Mouse (Mus musculus): ENCODE results near the gene Ankrd45.
"Not testable (repeated sequence)": the region's sequence is repeated elsewhere in the genome, so short reads cannot be mapped to it uniquely, and the experiment has no call there.

The Ankrd45 gene

DNA sequence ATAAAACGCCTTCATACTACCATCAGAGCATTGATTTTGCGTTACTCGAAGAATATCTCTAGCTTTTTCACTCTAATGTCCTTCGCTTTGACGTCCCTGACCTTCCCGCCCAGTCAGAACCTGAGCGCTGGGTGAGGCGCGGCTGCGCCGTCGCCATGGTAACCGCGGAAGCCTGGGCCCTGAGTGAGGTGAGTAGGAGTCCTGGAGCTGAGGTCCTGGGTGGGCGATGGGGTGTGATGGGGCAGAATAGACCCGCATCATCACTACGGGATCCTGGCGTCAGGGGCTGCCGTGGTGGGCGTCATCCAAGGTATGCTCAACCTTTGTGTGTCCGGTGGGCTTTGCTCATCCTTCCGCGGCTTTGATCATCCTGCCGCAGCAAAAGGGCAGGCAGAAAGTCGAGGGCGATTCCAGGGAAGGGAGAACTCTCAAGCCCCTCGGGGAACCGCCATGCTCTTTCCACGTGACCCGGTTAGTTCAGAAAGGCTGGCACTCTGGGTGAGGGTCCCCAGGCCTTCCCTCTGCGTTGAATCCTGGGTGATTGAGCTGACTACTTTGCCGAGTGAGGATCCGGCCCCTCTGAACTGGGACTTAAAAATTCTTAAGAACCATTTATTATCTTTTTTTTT lies at the start of gene Ankrd45:
Ankrd45 (plus strand) TSS at position 161 of the 629 bp plus-strand sequence.
- DNase-seq (ENCODE audit: low spot score) = peak; percentile 88

GRCm38 (mm10) chr1:161099721-161100405 lies 42.6 kb upstream of the Ankrd45 start:
- no peak for DNase-seq (ENCODE audit: low spot score)

DNA sequence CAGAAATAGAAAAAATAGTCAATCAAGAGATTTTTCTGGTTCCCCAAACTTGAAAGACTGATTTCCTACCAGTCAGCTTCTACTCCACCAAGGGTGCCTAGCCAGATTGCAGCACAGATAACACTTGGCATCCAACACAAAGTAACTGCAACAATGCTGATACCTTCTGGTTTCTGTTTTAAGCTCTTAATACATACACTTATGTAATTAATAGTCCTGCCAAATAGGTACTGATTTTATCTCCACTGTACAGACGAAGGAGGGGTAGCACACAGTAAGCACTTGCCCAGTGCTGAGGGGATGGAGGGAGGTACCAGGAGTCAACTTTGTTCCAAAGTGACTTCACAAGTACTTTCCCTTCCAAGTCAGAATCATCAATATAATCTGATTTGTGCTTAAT lies 38.6 kb upstream of the Ankrd45 start:
- DNase-seq (ENCODE audit: low spot score) = no peak

GRCm38 (mm10) chr1:161109216-161109615 lies 33.3 kb upstream of the Ankrd45 start:
- DNase-seq (ENCODE audit: low spot score) = no peak

- DNase-seq (ENCODE audit: low spot score) = no peak
These were observed 27.9 kb upstream of the Ankrd45 start for GRCm38 (mm10) chr1:161114591-161114990.

- DNase-seq (ENCODE audit: low spot score) = no peak
These were observed 19.7 kb upstream of the Ankrd45 start for GRCm38 (mm10) chr1:161122661-161123418.

DNA sequence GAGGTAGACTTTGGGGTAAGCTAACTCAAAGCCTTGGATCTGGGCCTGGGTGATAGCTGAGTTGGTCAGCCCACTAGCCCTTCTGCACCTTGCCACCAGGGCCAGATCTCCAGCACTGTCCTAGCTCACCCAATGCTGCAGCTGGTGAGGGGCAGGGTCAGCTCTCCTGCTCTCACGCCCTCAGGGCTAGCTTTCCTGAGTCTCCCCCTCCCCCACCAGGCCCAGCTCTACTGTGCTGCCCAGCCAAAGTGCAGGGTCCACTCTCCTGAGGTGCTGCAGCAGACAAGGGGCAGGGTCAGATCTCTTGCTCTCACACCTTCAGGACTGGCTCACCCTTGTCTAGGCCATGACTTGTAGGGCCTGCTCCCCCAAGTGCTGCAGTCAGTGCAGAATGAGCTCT lies 16.0 kb upstream of the Ankrd45 start:
- no peak for DNase-seq (ENCODE audit: low spot score)

DNA sequence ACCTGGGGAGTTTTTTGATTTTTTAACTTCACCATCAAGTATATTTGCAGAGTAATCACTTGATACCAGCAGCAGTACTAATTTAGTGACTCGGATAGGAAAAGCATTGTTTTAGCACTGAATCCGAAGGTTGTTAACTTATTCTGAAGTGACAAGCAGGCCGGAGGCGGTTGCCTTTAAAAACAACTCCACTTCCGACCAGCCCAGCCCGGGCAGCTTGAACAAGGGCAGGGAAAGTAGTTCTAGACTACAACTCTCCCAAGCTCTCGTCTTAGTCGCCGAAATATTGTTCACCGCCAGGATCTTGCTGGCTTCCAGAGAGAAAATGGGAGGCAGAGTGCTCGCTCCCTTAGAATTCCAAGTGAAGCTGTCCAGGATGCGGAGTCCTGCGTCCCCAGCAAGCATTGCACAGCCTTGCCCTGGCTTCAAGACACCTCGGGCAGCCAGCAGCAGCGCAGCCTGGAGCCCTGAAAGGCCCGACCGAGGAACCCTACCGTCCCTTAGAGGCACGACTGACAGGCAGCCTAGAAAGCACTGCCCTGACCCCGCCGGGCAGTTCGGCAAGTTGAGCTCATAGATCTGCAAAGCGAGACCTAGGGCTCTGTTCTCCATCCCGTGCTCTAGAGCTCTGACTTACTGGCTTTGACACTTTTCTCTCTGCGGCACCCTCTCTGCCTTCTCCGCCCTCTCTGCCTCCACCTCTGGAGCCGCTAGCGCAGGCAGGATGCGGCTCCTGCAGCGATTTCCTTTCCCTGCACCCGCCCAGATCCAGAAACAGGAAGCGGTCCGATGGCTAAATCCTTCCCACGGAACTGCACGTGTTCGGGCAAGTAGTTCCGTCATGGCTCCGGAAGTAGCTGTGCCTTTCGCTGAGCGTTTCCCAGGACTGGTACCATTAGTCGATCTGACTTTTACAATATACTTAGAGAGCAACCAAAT lies 11.5 kb upstream of the Ankrd45 start, which contains the start of gene Klhl20:
Klhl20 (minus strand) TSS at position 786 of the 939 bp plus-strand sequence.
- DNase-seq (ENCODE audit: low spot score) = peak; percentile 91

DNA sequence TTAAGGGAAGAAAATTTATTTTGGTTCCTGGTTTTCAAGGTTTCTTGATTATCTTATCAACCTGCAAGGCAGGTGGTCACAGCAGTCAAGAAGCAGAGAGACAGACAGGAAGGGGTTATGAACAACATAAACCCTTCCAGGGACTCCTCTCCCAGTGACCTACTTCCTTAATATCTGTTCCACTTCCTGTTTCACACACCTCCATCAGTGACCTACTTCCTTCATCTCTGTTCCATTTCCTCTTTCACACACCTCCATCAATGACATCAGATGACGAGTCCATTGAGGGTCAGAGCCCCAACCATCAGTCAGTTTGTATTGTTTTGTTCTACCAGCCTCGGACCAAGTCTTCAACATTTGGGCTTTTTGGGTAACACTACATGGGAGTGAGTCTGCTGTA lies 3.0 kb upstream of the Ankrd45 start:
- DNase-seq (ENCODE audit: low spot score) = no peak

DNA sequence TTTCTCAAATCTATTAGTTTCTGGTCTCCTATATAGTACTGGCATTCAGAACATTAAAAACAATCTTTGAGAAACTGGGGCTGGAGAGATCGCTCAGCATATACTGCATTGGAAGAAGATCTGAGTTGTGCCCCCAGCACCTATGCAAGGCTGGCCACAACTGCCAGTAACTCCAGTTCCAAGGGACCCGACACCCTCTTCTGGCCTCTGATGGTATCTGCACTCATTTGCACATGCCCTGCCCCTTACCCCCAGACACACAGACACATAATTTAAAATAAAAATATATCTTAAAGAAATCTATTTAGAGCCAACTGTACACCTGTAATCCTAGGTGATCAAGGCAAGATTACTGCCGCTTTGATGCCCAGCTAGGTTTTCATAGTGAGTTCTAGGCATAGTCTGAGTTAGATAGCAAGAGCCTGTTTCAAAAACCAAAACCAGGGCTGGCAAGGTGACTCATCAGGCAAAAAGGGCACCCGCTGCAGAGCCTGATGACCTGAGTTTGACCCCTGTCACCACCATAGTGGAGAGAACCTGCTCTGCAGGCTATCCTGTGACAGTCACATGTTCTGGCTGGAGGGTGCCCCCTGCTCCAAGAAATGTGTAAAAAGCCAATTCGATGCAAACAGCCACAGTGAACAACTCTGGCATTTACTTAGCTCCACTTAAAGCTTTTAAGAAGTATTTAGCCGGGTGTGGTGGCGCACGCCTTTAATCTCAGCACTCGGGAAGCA lies 2.3 kb upstream of the Ankrd45 start:
- DNase-seq (ENCODE audit: low spot score) = no peak

- DNase-seq (ENCODE audit: low spot score) = no peak
These were observed 725 bp downstream of the Ankrd45 start for GRCm38 (mm10) chr1:161143216-161143615.

DNA sequence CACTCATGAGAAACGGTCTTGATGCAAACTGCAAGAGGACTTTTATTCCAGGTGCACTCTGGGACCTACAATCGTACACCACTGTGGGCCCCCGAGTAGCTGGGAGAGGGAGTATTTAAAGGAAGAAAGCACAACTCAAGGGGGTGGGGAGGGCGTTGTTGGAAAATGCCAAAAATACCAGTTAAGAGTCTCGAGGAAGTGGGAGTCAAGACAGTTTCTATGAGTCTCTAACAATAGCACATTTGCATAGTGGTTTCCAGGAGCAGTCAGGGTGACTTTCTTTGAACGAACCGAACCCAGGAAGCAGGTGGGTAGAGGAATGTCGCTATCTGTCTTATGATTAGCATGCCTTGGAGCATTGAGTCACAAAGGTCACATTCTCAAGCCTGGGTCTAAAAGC lies 3.1 kb downstream of the Ankrd45 start:
- DNase-seq (ENCODE audit: low spot score) = not testable (repeated sequence)

DNA sequence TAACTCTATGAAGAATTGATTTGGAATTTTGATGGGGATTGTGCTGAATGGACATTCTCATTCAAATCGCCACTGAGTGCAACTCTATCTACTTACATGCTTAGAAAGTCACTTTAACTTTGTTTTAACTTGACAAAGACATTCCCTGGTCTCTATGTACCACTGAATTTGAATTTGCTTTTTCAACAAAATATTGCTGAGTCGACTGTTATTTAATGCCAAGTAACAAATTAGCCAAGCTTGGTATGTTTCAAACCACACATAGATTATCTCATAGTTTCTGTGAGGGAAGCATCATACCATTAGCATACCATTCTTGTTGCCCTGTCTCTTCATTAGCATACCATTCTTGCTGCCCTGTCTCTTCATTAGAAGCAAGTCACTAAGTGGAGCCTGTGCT lies 5.4 kb downstream of the Ankrd45 start:
- DNase-seq (ENCODE audit: low spot score) = no peak

GRCm38 (mm10) chr1:161151098-161151497 lies 8.6 kb downstream of the Ankrd45 start:
- DNase-seq (ENCODE audit: low spot score) = no peak

GRCm38 (mm10) chr1:161156546-161156945 lies 14.1 kb downstream of the Ankrd45 start:
- DNase-seq (ENCODE audit: low spot score) = no peak

- no peak for DNase-seq (ENCODE audit: low spot score)
These were observed 16.7 kb downstream of the Ankrd45 start, which contains the start of gene Tex50 for GRCm38 (mm10) chr1:161159214-161159613. Gene Tex50, minus strand, starts transcription at chr1:161159314.

DNA sequence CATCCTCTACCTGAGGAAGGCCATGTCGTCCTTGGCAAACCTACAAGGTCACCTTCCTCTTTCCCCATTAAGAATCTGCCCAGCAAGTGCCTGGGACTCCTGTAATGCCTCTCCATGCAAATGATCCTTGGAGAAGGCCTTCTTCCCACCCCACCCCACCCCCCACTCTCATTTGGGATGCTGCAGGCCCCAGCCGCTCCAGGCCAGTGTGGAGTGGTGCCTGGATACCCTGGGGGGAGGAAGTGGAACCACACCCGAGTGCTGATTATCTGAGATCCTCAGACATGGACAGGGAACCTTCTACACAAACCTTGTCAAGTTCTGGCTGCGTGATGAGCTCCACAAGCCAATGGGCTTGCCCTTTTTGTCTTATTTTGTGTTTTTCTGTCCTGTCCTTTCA lies 17.8 kb downstream of the Ankrd45 start:
- no peak for DNase-seq (ENCODE audit: low spot score)

DNA sequence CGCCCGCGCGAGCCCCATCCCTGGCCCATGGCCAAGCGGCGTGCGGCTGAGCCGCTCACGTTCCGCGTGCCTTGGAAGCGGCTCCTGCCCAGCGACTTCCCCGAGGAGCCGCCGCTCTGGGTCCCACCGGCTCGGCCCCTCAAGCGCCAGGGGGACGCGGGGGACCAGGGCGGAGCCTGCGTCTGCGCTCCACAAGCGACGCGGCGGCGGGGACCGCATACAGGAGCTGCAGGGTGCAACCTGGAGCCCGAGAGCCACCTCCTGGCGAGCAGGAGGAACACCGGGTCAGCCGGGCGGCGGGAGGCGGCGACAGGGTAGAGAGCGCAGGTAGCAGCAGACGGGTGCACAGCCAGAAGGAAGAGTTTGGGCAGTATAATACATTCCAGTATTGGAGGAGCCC lies 28.2 kb downstream of the Ankrd45 start:
- peak; percentile 68 for DNase-seq (ENCODE audit: low spot score)

DNA sequence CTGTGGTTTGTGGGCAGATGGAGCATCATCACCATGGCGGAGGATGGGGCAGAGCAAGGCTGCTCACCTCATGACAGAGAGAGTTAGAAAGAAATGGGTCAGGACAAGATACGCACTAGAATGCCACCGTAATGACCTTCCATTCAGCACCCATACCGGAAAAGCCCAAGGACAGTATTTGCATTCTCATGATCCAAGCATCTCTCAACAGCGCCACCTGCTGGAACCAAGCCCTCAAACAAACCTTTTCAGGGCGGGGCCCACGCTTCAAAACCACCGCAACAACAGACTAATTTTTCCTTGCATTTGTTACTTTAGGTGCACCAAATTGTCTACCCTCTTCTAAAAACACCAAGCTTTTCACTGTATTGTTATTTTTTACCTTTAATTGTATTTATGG lies 38.2 kb downstream of the Ankrd45 start:
- peak; percentile 61 for DNase-seq (ENCODE audit: low spot score)

DNA sequence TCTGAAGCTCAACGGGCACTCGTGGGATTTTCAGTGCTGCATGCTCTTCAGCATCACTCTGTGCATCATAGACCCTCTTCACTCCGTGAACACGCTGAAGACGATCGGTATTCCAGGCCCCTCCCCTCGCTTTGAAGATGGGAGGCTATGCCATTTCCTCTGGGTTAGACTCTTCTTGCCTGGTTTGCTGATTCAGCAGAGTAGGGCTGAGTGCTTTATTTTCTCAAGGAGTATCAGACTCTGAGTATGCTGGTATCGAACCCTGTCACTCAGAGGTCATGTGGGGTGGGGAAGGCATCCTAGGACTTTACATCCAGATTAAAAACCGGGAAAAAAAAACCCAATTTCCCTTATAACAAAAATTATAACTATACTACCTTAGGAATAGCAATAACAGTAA lies 39.9 kb downstream of the Ankrd45 start:
- no peak for DNase-seq (ENCODE audit: low spot score)

DNA sequence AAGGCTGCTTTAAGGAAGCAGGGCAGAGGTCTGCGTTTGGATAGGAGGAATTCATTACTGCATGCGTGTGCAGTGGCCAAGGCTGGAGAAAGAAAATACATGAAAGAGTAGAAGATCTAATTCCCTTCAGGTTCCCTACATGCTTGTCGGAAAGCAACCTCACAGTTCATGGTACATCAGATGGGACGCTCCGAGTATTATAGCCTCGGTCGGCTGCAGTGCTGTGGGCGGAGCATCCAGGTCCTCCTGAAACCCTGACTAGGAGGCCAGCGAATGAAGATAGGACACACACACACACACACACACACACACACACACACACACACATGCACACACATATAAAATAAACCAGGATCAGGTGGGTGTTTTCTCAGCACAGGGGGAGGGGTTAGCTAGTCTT lies 41.2 kb downstream of the Ankrd45 start:
- no peak for DNase-seq (ENCODE audit: low spot score)

All from testis, postnatal 14 days (tissue).